Mouse (Mus musculus): ENCODE data around the gene Cep85l. TPM values are rescaled to one million over a fixed set of nuclear protein-coding genes. Genes with fewer than 3 reads are reported as not detected.
A peak's percentile ranks its signal among the peaks of the same experiment; 100 is the strongest.

The Cep85l gene
- polyA plus RNA-seq, 1 experiment, result 7.8 TPM

GRCm38 (mm10) chr10:53399053-53399452 is 19.3 kb upstream of the Cep85l start:
- no peak for TF ChIP-seq CTCF (IDR thresholded peaks at IDR 0.05; ENCODE audit: extremely low read depth, insufficient read depth, low read length)
- no peak for TF ChIP-seq POLR2A (IDR thresholded peaks at IDR 0.05; ENCODE audit: extremely low read depth, insufficient read depth, low read length)

GRCm38 (mm10) chr10:53398540-53398902 is 18.8 kb upstream of the Cep85l start:
- Histone ChIP-seq H3K4me1 (ENCODE audit: control insufficient read depth, insufficient read depth, low read length) (no peaks in the 10 kb centered on the region; the same call in 1 of the 2 replicates), H3K4me3 (ENCODE audit: insufficient read depth, low read length) (peak overlapping the region; percentile 17)

More at GRCm38 (mm10) chr10:53399053-53399452, 19.3 kb upstream of the Cep85l start:
- no peaks in the 10 kb centered on the region; the same call in 1 of the 2 replicates for H3K4me1 ChIP-seq (ENCODE audit: control insufficient read depth, insufficient read depth, low read length)
- no peak overlapping the region for H3K27ac ChIP-seq (ENCODE audit: insufficient read depth, low read length)
- H3K4me3 ChIP-seq (ENCODE audit: insufficient read depth, low read length), result no peak overlapping the region; the same call in 1 of the 2 replicates

GRCm38 (mm10) chr10:53397846-53398539 is 18.2 kb upstream of the Cep85l start:
- H3K27ac ChIP-seq (ENCODE audit: insufficient read depth, low read length), result no peak overlapping the region
- TF ChIP-seq CTCF (IDR thresholded peaks at IDR 0.05; ENCODE audit: extremely low read depth, insufficient read depth, low read length) (no peak), POLR2A (IDR thresholded peaks at IDR 0.05; ENCODE audit: extremely low read depth, insufficient read depth, low read length) (no peak)
- no peaks in the 10 kb centered on the region; the same call in 1 of the 2 replicates for H3K4me1 ChIP-seq (ENCODE audit: control insufficient read depth, insufficient read depth, low read length)
- peak overlapping the region; percentile 17 for H3K4me3 ChIP-seq (ENCODE audit: insufficient read depth, low read length)

More at GRCm38 (mm10) chr10:53398540-53398902, 18.8 kb upstream of the Cep85l start:
- H3K27ac ChIP-seq (ENCODE audit: insufficient read depth, low read length), result no peak overlapping the region
- no peak for TF ChIP-seq CTCF (IDR thresholded peaks at IDR 0.05; ENCODE audit: extremely low read depth, insufficient read depth, low read length)
- no peak for TF ChIP-seq POLR2A (IDR thresholded peaks at IDR 0.05; ENCODE audit: extremely low read depth, insufficient read depth, low read length)

GRCm38 (mm10) chr10:53394923-53395629 is 15.3 kb upstream of the Cep85l start:
- Histone ChIP-seq H3K4me3 (ENCODE audit: insufficient read depth, low read length) (no peak overlapping the region), H3K4me1 (ENCODE audit: control insufficient read depth, insufficient read depth, low read length) (no peaks in the 10 kb centered on the region; the same call in 1 of the 2 replicates), H3K27ac (ENCODE audit: insufficient read depth, low read length) (no peak overlapping the region)
- TF ChIP-seq POLR2A (IDR thresholded peaks at IDR 0.05; ENCODE audit: extremely low read depth, insufficient read depth, low read length) (no peak), CTCF (IDR thresholded peaks at IDR 0.05; ENCODE audit: extremely low read depth, insufficient read depth, low read length) (no peak)

GRCm38 (mm10) chr10:53388227-53388920 is 8.6 kb upstream of the Cep85l start:
- no peak overlapping the region for H3K4me3 ChIP-seq (ENCODE audit: insufficient read depth, low read length)
- 0 out of 2 replicates have a peak, but pooled peaks cover 2% of the 10 kb centered on the region for H3K4me1 ChIP-seq (ENCODE audit: control insufficient read depth, insufficient read depth, low read length)
- TF ChIP-seq POLR2A (IDR thresholded peaks at IDR 0.05; ENCODE audit: extremely low read depth, insufficient read depth, low read length) (no peak), CTCF (IDR thresholded peaks at IDR 0.05; ENCODE audit: extremely low read depth, insufficient read depth, low read length) (no peak)
- H3K27ac ChIP-seq (ENCODE audit: insufficient read depth, low read length), result no peak overlapping the region

GRCm38 (mm10) chr10:53385438-53385837 is 5.7 kb upstream of the Cep85l start:
- H3K4me3 ChIP-seq (ENCODE audit: insufficient read depth, low read length), result no peak overlapping the region
- H3K27ac ChIP-seq (ENCODE audit: insufficient read depth, low read length), result no peak overlapping the region
- 0 out of 2 replicates have a peak, but pooled peaks cover 2% of the 10 kb centered on the region for H3K4me1 ChIP-seq (ENCODE audit: control insufficient read depth, insufficient read depth, low read length)
- TF ChIP-seq CTCF (IDR thresholded peaks at IDR 0.05; ENCODE audit: extremely low read depth, insufficient read depth, low read length) (no peak), POLR2A (IDR thresholded peaks at IDR 0.05; ENCODE audit: extremely low read depth, insufficient read depth, low read length) (no peak)

- Histone ChIP-seq H3K4me1 (ENCODE audit: control insufficient read depth, insufficient read depth, low read length) (0 out of 2 replicates have a peak, but pooled peaks cover 2% of the 10 kb centered on the region), H3K27ac (ENCODE audit: insufficient read depth, low read length) (no peak overlapping the region), H3K4me3 (ENCODE audit: insufficient read depth, low read length) (no peak overlapping the region)
- TF ChIP-seq POLR2A (IDR thresholded peaks at IDR 0.05; ENCODE audit: extremely low read depth, insufficient read depth, low read length), result no peak
- TF ChIP-seq CTCF (IDR thresholded peaks at IDR 0.05; ENCODE audit: extremely low read depth, insufficient read depth, low read length), result no peak
Measured at GRCm38 (mm10) chr10:53384896-53385295, 5.1 kb upstream of the Cep85l start.

- peaks cover 2% of the 10 kb centered on the region; the same call in 1 of the 2 replicates for H3K4me1 ChIP-seq (ENCODE audit: control insufficient read depth, insufficient read depth, low read length)
- H3K4me3 ChIP-seq (ENCODE audit: insufficient read depth, low read length), result no peak overlapping the region
- no peak for TF ChIP-seq POLR2A (IDR thresholded peaks at IDR 0.05; ENCODE audit: extremely low read depth, insufficient read depth, low read length)
- no peak for TF ChIP-seq CTCF (IDR thresholded peaks at IDR 0.05; ENCODE audit: extremely low read depth, insufficient read depth, low read length)
- H3K27ac ChIP-seq (ENCODE audit: insufficient read depth, low read length), result no peak overlapping the region
Measured at GRCm38 (mm10) chr10:53382696-53383365, 3.1 kb upstream of the Cep85l start.

All from cortical plate, adult 2 months (tissue).